Mouse (Mus musculus): Measurements from ENCODE around the gene Gm21973. TPM values are rescaled to one million over a fixed set of nuclear protein-coding genes. Genes with fewer than 3 reads are reported as not detected.

Gene Gm21973
- polyA plus RNA-seq, 1 experiment from 2014 or later = not detected

DNA sequence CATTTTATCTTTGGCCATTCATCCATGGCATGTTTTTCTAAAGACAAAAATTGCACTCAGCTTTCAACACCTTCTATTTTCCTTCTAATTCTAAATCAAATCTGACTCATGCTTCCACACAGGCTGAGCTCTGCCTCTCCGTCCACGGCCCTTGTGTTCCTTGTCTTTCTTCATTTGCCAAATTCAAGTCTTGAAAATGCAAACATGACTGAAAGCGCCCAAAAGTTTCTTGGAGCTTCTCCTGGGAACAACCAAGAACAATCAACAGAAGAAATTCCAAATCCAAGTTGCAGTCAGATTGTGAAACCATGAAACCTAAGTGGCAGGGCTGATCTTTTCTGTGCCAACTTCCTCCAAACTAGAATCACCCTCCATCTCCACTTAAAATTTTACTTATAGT is 13.4 kb downstream of the Gm21973 start:
- Histone ChIP-seq H3K9me3 (replicated peaks) (no peaks in the 10 kb centered on the region), H3K27ac (no peak overlapping the region), H3K27me3 (replicated peaks) (no peaks in the 10 kb centered on the region), H3K36me3 (no peaks in the 10 kb centered on the region), H3K4me3 (no peak overlapping the region), H3K4me2 (no peak overlapping the region), H3K4me1 (no peaks in the 10 kb centered on the region), H3K9ac (no peak overlapping the region)
- WGBS (ENCODE audit: insufficient replicate concordance) = 60% methylated on average over 3 of the region's 3 CpGs
- no peak for ATAC-seq

DNA sequence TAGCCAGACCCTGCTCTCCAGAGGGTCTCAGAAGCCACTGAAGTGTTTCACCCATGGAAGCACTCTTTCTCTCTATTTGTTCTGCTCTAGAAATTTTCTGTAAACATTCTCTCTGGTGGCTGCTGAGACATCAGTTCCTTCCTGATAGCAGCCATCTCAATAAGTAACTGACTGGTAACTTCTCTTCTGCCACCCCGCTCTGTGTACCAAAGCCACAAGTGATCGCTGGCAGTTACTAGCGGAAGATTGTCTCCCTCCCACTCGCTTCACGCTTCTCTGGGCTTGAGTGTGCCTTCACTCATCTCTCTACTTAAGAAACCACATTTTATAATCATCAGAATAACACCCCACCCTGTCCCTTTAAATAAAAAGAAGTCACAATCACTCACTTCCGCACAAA is 21.9 kb downstream of the Gm21973 start:
- Histone ChIP-seq H3K4me2 (no peak overlapping the region), H3K4me3 (no peak overlapping the region), H3K9me3 (replicated peaks) (no peaks in the 10 kb centered on the region), H3K27me3 (replicated peaks) (no peaks in the 10 kb centered on the region), H3K9ac (no peak overlapping the region), H3K27ac (no peak overlapping the region), H3K36me3 (no peaks in the 10 kb centered on the region), H3K4me1 (no peaks in the 10 kb centered on the region)
- WGBS (ENCODE audit: insufficient replicate concordance) = 69% methylated on average over 6 of the region's 6 CpGs
- ATAC-seq = no peak

DNA sequence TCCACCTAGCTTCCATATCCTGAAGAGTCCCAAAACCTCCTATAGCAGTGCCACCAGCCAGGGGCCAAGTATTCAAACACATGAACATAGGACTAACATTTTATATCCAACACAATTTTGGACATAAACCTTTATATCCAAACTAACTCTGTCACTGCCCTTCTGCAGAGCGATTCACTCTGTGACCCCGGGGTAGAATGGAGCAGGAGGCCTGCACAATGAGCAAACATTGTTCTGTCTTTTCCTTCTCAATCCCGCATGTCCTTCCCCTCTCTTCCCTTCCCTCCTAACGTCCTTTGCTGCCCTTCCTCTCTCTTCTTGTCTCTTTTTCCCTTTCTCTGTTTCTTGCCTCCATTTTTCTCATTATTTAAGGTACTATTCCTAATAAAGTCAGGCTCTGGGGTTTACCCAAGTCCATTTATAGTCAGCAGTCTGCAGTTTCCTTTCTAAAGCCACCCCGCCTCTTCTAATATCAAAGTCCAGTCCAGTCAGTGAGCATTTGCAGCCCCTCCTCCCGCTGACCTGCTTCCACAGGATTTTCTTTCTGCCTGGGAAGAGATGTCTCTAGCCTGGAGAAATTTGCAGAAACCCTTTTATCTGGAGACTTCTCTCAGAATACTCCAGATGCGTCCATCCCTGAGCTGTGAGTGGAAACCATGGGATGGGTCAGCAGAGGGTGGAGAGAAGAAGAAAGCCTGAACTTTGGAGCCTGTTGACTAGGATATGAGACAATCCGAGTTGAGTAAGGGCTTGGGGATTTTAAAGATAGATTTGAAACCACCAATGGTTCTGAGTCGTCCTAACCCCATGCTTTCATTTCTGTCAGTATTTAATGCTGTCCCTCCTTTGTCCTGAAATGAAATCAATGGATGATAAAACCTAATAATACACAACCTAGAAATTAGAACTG is 33.1 kb downstream of the Gm21973 start, which contains the start of gene Agxt2:
TSS of gene Agxt2 (plus strand) at position 494 of the 910 bp plus-strand sequence.
- peak; percentile 55; the same call in 1 of the 2 replicates for ATAC-seq
- H3K9me3 ChIP-seq (replicated peaks) = no peaks in the 10 kb centered on the region
- H3K27me3 ChIP-seq (replicated peaks) = no peaks in the 10 kb centered on the region
- H3K4me3 ChIP-seq = peak within 1 kb of the TSS; percentile 7
- H3K4me1 ChIP-seq = no peaks in the 10 kb centered on the region
- no peak within 1 kb of the TSS for H3K9ac ChIP-seq
- no peaks in the 10 kb centered on the region for H3K36me3 ChIP-seq
- WGBS (ENCODE audit: insufficient replicate concordance) = 50% methylated on average over 9 of the region's 9 CpGs
- H3K4me2 ChIP-seq = 0 out of 2 replicates have a peak within 1 kb of the TSS, but pooled peaks have one; percentile 24
- peak within 1 kb of the TSS; percentile 39; the same call in 1 of the 2 replicates for H3K27ac ChIP-seq

DNA sequence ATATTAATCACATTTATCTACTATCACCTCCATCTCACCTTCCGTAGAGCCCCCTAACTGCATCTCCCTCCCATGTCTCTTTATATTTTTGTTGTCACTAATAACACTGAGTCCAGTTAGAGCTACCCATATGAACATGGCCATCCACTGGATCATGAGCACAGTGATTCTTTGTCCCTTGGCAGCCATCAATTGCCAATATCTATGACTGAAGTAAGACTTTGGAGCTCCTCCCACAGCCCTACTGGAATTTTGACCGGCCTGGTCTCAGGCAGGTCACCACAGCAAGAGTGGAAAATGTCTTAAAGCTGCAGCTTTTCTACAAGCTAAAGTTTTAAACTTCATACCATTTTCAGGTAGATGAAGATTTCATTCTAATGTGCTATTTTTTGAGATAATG is 41.2 kb downstream of the Gm21973 start:
- H3K27me3 ChIP-seq (replicated peaks) = no peaks in the 10 kb centered on the region
- no peaks in the 10 kb centered on the region for H3K4me1 ChIP-seq
- H3K9me3 ChIP-seq (replicated peaks) = no peaks in the 10 kb centered on the region
- H3K36me3 ChIP-seq = no peaks in the 10 kb centered on the region
- no peak overlapping the region for H3K9ac ChIP-seq
- ATAC-seq = no peak
- 74% methylated on average over 2 of the region's 2 CpGs for WGBS (ENCODE audit: insufficient replicate concordance)
- no peak overlapping the region for H3K4me2 ChIP-seq
- H3K27ac ChIP-seq = no peak overlapping the region
- H3K4me3 ChIP-seq = no peak overlapping the region

DNA sequence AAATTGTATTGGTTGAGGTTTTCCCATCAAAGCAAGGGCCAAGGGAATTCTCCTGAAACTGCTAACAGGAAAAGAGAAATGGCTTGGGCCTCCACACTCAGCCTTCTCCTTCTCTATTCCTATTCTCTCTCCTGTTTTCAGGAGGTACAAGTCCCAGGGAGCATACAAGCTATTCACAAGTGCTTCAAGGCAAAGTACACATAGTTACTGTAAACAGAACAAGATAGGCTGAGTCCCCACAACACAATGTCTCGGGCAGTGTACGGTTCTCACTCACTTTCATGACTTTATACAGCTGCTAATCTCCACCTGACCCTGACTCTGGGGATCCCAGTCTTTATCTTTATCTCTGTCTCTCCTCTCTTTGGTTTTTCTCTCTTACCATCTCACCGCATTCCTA is 50.2 kb downstream of the Gm21973 start:
- Histone ChIP-seq H3K4me2 (no peak overlapping the region), H3K27me3 (replicated peaks) (no peaks in the 10 kb centered on the region), H3K9ac (no peak overlapping the region), H3K36me3 (no peaks in the 10 kb centered on the region), H3K4me3 (no peak overlapping the region), H3K4me1 (no peaks in the 10 kb centered on the region), H3K27ac (no peak overlapping the region), H3K9me3 (replicated peaks) (no peaks in the 10 kb centered on the region)
- no peak for ATAC-seq
- WGBS (ENCODE audit: insufficient replicate concordance) = 40% methylated on average over 3 of the region's 3 CpGs

DNA sequence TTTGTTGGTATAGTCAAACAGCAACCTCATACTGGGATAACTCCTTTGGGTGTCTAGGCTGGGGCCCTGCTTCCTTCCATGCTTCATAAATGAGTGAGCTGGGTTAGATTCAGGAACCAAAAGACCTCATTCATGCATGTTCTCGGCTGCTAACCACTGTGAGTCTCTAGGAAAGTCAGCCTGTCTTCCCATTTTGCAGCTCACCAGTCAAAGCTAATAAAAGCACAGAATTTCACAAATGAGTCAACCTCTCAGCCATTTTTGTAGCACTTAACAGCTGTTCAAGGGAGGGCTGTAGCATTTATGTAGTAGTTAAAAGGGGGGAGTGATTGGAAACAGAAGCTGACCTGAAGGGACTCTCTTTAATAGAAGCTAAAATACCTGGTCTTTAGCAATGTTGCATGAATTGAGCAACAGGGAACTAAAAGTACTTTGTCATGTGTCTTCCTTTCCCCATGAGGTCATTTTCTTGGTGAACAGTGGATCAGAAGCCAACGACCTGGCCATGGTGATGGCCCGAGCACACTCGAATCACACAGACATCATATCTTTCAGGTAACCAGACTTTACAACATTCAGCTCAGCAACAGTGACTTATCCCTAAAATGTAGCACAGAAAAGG is 53.3 kb downstream of the Gm21973 start:
- no peak for ATAC-seq
- H3K4me3 ChIP-seq = no peak overlapping the region
- H3K4me1 ChIP-seq = no peaks in the 10 kb centered on the region
- H3K27ac ChIP-seq = no peak overlapping the region
- H3K9ac ChIP-seq = no peak overlapping the region
- WGBS (ENCODE audit: insufficient replicate concordance) = 64% methylated on average over 4 of the region's 4 CpGs
- no peaks in the 10 kb centered on the region for H3K27me3 ChIP-seq (replicated peaks)
- H3K9me3 ChIP-seq (replicated peaks) = no peaks in the 10 kb centered on the region
- H3K36me3 ChIP-seq = no peaks in the 10 kb centered on the region
- no peak overlapping the region for H3K4me2 ChIP-seq

DNA sequence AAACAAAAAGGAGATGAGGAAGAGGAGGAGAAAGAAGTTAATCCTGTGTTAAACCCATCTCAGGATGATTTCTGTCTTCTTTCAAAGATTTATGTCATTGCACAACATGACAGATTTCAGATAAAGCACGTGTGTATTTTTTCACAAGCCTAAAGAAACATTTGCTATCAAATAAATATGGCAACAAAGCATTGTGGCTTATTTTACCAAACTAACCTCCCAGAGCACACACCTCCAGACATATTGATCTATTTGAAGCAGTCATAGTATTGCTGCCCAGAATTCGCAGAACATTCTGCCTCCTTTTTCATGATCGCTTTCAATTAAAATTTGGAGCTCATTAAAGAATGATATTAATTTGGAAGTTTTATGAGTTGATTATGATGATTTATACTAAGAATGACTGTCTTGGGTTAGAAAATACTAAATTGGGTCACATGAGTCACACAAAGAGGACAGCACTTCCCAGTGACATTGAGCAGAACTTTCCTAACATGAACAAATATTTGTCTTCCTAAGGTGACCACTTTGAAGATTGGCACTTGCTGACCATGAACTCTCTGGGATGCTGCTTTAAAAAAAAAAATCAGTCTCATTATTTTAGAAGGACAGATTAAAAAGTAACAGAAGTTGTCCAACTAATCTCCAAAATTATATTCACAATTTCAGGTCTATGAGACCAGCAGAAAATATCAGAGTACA is 54.7 kb downstream of the Gm21973 start:
- WGBS (ENCODE audit: insufficient replicate concordance) = 75% methylated on average over 3 of the region's 3 CpGs
- Histone ChIP-seq H3K4me2 (no peak overlapping the region), H3K9me3 (replicated peaks) (no peaks in the 10 kb centered on the region), H3K9ac (no peak overlapping the region), H3K4me3 (no peak overlapping the region), H3K27me3 (replicated peaks) (no peaks in the 10 kb centered on the region), H3K36me3 (no peaks in the 10 kb centered on the region), H3K4me1 (no peaks in the 10 kb centered on the region), H3K27ac (no peak overlapping the region)
- no peak for ATAC-seq

DNA sequence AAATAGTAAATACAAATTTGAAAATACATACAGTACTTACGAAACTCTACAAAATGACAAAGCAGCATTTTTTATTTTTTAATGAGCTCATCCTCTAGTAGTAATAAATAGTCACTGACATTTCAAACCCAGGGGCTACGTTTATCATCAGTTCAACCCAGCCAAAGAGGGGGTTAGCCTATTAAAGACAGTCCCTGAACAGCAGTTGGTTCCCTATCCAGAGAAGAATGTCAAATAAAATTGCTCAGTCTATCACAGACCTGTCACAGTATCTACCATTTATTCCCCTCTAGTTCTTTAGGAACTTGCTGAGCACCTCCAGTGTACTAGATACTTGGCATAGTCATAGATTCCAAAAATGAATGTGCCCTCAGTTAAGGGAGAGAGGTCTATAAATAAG is 62.1 kb downstream of the Gm21973 start:
- no peak for ATAC-seq
- H3K4me3 ChIP-seq = no peak overlapping the region
- H3K4me2 ChIP-seq = no peak overlapping the region
- H3K27ac ChIP-seq = no peak overlapping the region
- H3K9me3 ChIP-seq (replicated peaks) = no peaks in the 10 kb centered on the region
- no peaks in the 10 kb centered on the region for H3K4me1 ChIP-seq
- H3K27me3 ChIP-seq (replicated peaks) = no peaks in the 10 kb centered on the region
- H3K36me3 ChIP-seq = no peaks in the 10 kb centered on the region
- whole genome bisulfite sequencing (ENCODE audit: insufficient replicate concordance) = 56% methylated on average over 2 of the region's 2 CpGs
- H3K9ac ChIP-seq = no peak overlapping the region

DNA sequence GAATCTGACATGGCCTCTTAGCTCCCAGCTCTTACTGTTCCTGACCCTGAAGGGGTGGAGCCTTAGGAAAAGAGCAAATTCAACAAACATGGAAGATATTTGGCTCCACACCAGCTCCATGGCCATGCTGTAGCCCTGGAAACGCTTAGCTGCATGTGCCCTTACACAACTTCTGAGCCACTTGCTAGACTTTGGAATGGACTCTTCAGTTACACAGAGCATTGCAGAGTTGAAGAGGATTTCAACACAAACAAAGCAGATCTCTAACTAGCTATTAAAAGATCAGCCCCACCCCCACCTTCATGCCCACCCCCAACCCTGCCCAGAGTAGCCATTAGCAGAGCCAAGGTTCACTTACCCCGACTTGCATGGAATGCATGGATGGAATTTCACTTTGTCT is 74.6 kb downstream of the Gm21973 start:
- Histone ChIP-seq H3K4me1 (no peaks in the 10 kb centered on the region), H3K4me2 (no peak overlapping the region), H3K27ac (no peak overlapping the region), H3K9me3 (replicated peaks) (0 out of 2 replicates have a peak, but pooled peaks cover 5% of the 10 kb centered on the region), H3K4me3 (no peak overlapping the region), H3K9ac (no peak overlapping the region), H3K27me3 (replicated peaks) (no peaks in the 10 kb centered on the region), H3K36me3 (no peaks in the 10 kb centered on the region)
- WGBS (ENCODE audit: insufficient replicate concordance) = 49% methylated on average over 2 of the region's 2 CpGs
- peak; percentile 84 for ATAC-seq

DNA sequence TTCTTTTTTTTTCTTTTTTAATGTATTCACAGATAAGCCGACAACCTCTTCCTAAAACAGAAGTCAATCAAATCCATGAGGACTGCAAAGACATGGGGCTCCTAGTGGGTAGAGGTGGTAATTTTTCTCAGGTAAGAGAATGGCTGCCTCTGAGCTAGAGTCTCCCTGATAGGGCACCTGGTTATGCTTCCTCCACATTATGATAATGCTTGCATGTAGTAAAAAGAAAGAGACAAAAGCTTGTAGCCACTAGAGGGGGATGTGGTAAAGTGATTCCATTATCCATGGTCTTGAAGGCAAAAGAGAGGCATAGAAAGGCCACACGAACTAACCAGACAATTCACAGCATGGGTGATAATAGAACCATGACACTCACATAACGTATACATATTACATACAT is 75.2 kb downstream of the Gm21973 start:
- H3K9me3 ChIP-seq (replicated peaks) = 0 out of 2 replicates have a peak, but pooled peaks cover 5% of the 10 kb centered on the region

DNA sequence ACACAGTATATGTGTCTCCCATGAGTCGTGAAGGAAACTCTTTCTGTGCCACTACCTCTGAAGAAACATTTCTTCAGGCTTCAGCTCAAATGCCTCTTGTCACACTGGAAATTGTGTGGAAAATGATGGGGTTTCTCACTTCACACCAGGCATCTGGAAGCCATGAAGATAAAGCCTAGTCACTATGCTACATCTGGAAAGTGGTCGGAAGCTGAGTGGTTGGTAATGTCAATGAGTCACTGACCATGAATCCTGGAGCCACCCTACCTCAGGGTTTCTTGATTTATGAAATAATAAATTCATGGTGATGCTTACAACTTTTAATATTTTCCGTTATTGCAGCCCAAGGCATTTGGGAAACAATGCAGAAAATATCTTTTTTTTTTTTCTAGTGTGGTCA is 84.7 kb downstream of the Gm21973 start:
- no peak overlapping the region for H3K9ac ChIP-seq
- H3K4me1 ChIP-seq = no peaks in the 10 kb centered on the region
- H3K36me3 ChIP-seq = no peaks in the 10 kb centered on the region
- no peaks in the 10 kb centered on the region for H3K27me3 ChIP-seq (replicated peaks)
- ATAC-seq = no peak
- H3K4me3 ChIP-seq = no peak overlapping the region
- 70% methylated on average over 3 of the region's 3 CpGs for WGBS (ENCODE audit: insufficient replicate concordance)
- H3K27ac ChIP-seq = no peak overlapping the region
- H3K4me2 ChIP-seq = no peak overlapping the region
- no peaks in the 10 kb centered on the region for H3K9me3 ChIP-seq (replicated peaks)

More for the DNA sequence above, 75.2 kb downstream of the Gm21973 start:
- 55% methylated on average over 3 of the region's 3 CpGs for WGBS (ENCODE audit: insufficient replicate concordance)
- ATAC-seq = no peak
- Histone ChIP-seq H3K4me2 (no peak overlapping the region), H3K4me1 (no peaks in the 10 kb centered on the region), H3K9ac (no peak overlapping the region), H3K27me3 (replicated peaks) (no peaks in the 10 kb centered on the region), H3K36me3 (no peaks in the 10 kb centered on the region), H3K4me3 (no peak overlapping the region), H3K27ac (no peak overlapping the region)

DNA sequence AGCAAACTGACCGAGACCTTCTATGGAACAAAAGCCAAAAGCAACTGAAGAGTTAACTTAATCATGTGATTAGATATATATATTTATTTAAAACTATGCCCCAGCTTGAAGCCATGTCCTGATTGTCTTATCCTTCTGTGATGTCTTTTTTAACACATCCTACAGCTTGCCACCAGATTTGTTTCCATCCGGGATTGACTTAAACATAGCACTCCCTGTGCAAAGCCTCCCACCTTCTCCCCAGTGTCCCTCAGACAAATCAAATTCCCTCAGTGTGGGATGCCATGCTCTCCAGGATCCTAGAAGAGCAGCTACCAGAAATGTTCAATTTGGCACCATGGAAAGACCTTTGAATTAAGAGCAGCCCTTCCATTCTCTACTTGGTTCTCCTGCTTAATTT is 85.7 kb downstream of the Gm21973 start:
- 66% methylated on average over 2 of the region's 2 CpGs for WGBS (ENCODE audit: insufficient replicate concordance)
- Histone ChIP-seq H3K9me3 (replicated peaks) (no peaks in the 10 kb centered on the region), H3K4me1 (no peaks in the 10 kb centered on the region), H3K27me3 (replicated peaks) (no peaks in the 10 kb centered on the region), H3K9ac (no peak overlapping the region), H3K36me3 (no peaks in the 10 kb centered on the region), H3K4me2 (no peak overlapping the region), H3K27ac (no peak overlapping the region), H3K4me3 (no peak overlapping the region)
- no peak for ATAC-seq

All from liver, embryonic 12.5 days (tissue).